Mouse (Mus musculus) kidney, adult 2 months (tissue): ENCODE measurements around the gene Arfip2.

Experiments
- CTCF ChIP-seq: fragments of 200-500 bp; conservative IDR thresholded peaks from 2 replicates; pipeline ENCODE4 v1.5.1; 2011; ENCODE audit warnings: low read depth, mild to moderate bottlenecking, control low read depth, low read length, moderate library complexity, mixed read lengths; ENCODE audit not compliant: insufficient read depth, insufficient read length
- POLR2A ChIP-seq: fragments of 200-500 bp; IDR thresholded peaks from one replicate; pipeline ENCODE4 v1.6.1; 2011; ENCODE audit warnings: low read depth, low read length, control low read depth

DNA sequence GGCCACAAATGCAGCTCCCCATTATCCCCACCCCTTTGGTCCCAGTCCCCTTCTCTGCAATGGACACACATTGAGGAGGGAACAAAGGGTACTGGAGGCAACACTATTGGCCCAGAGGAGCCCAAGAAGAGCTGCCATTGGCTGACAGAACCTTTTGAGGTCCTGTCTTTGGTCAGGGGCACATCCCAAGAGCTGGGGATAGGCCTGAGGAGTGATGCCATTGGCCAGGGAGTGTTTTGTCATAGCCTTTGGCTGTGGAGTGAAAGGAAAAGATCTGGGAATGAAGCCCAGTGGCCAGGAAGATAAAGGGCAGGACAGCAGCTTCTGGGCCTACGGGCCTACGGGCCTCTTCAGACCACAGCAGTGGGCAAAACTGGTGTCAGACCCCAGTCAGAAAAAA lies 4.5 kb downstream of the Arfip2 start:
- TF ChIP-seq CTCF (no peak), POLR2A (no peak)
